Mouse (Mus musculus) stomach, postnatal 0 days (tissue): ENCODE measurements around the gene Serpina10.
"Not testable (repeated sequence)": the region's sequence is repeated elsewhere in the genome, so short reads cannot be mapped to it uniquely, and the experiment has no call there.

Source experiments
- CTCF ChIP-seq: IDR thresholded peaks from 2 replicates; pipeline ENCODE4 v1.5.1; 2016; ENCODE audit warnings: antibody characterized with exemption, low read depth, mild to moderate bottlenecking, moderate library complexity
- EP300 ChIP-seq: optimal IDR thresholded peaks from 2 replicates; pipeline ENCODE3; 2016; ENCODE audit warnings: antibody characterized with exemption

- not testable (repeated sequence) for TF ChIP-seq CTCF, EP300
Observed at GRCm38 (mm10) chr12:103679853-103680252, 48.6 kb upstream of the Serpina10 start.
